Mouse (Mus musculus): ENCODE measurements around the gene Arhgap45. TPM values are rescaled to one million over a fixed set of nuclear protein-coding genes. Genes with fewer than 3 reads are reported as not detected.
A peak's percentile ranks its signal among the peaks of the same experiment; 100 is the strongest.

The Arhgap45 gene
- 5.1 and 5.7 TPM in 2 replicates for polyA plus RNA-seq (2014; fragmentation: Nextera tagmentation; extraction: Ambion mirVana)

DNA sequence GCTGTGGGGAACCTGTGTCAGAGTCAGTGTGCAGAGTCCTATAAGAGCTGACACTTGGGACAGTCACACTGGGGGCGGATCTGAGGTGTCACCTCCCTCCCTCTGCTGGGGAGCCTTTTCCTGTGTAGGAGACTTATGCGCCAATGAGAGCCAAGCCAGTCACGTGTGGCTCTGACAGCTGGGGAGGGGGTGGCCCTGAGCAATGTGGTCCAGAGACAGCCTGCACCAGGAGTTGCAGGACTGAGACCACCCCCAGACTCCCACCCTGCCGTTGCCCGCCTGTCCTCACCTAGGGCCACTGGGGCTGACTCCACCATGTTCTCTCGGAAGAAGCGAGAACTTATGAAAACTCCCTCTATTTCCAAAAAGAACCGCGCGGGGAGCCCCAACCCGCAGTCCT lies at the start of gene Arhgap45:
Arhgap45 (plus strand) TSS at position 143 of the 400 bp plus-strand sequence.
- Histone ChIP-seq H3K36me3 (ENCODE audit: control insufficient read depth, insufficient read depth, low read length) (no peaks in the 10 kb centered on the region), H3K27me3 (ENCODE audit: control insufficient read depth, insufficient read depth, low read length) (peaks cover 21% of the 10 kb centered on the region), H3K4me3 (ENCODE audit: low read depth, low read length) (no peak within 1 kb of the TSS), H3K9me3 (ENCODE audit: control insufficient read depth, low read depth, low read length) (no peaks in the 10 kb centered on the region), H3K4me2 (replicated peaks; ENCODE audit: low read depth, low read length) (no peak within 1 kb of the TSS), H3K9ac (replicated peaks; ENCODE audit: low read depth, low read length) (no peak within 1 kb of the TSS), H3K27ac (ENCODE audit: low read length) (no peak within 1 kb of the TSS), H3K4me1 (ENCODE audit: control insufficient read depth, insufficient read depth, low read length) (peaks cover 22% of the 10 kb centered on the region)
- ATAC-seq (ENCODE audit: insufficient number of reproducible peaks, insufficient read depth, low FRiP score, low read depth) = no peak
- WGBS = 74% methylated on average over 11 of the region's 11 CpGs

GRCm38 (mm10) chr10:79966886-79967400 lies 49.5 kb upstream of the Arhgap45 start:
- WGBS = 94% methylated on average over 5 of the region's 5 CpGs
- Histone ChIP-seq H3K4me2 (replicated peaks; ENCODE audit: low read depth, low read length) (no peak overlapping the region), H3K9ac (replicated peaks; ENCODE audit: low read depth, low read length) (no peak overlapping the region), H3K36me3 (ENCODE audit: control insufficient read depth, insufficient read depth, low read length) (peaks cover 52% of the 10 kb centered on the region), H3K9me3 (ENCODE audit: control insufficient read depth, low read depth, low read length) (no peaks in the 10 kb centered on the region), H3K4me1 (ENCODE audit: control insufficient read depth, insufficient read depth, low read length) (peaks cover 3% of the 10 kb centered on the region; the same call in 1 of the 2 replicates), H3K27me3 (ENCODE audit: control insufficient read depth, insufficient read depth, low read length) (peaks cover 6% of the 10 kb centered on the region; the same call in 1 of the 2 replicates), H3K4me3 (ENCODE audit: low read depth, low read length) (no peak overlapping the region), H3K27ac (ENCODE audit: low read length) (no peak overlapping the region)
- ATAC-seq (ENCODE audit: insufficient number of reproducible peaks, insufficient read depth, low FRiP score, low read depth) = no peak

DNA sequence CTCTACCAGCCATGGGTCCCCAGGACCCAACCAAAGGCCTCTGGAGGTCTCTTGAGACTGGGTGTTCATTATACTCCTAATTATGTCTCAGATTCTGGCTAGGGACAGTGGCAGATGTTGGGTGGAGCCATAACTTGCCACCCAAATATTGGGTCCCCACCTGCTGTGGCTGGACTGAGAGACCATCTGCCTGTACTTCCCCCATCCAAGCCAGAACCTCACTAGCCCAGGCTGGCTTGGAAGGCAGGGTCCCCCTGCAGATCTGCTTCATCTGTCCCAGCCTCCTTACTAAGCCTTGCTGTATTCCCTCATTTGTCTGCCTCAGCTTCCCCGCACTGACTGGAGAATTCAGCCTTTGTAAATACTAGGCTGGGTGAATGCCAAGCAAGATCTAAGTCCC lies 48.3 kb upstream of the Arhgap45 start:
- WGBS = 60% methylated on average over 1 of the region's 1 CpGs
- Histone ChIP-seq H3K4me1 (ENCODE audit: control insufficient read depth, insufficient read depth, low read length) (peaks cover 3% of the 10 kb centered on the region; the same call in 1 of the 2 replicates), H3K9me3 (ENCODE audit: control insufficient read depth, low read depth, low read length) (no peaks in the 10 kb centered on the region), H3K27ac (ENCODE audit: low read length) (no peak overlapping the region), H3K4me3 (ENCODE audit: low read depth, low read length) (no peak overlapping the region), H3K9ac (replicated peaks; ENCODE audit: low read depth, low read length) (no peak overlapping the region), H3K36me3 (ENCODE audit: control insufficient read depth, insufficient read depth, low read length) (peaks cover 45% of the 10 kb centered on the region), H3K27me3 (ENCODE audit: control insufficient read depth, insufficient read depth, low read length) (peaks cover 6% of the 10 kb centered on the region; the same call in 1 of the 2 replicates), H3K4me2 (replicated peaks; ENCODE audit: low read depth, low read length) (no peak overlapping the region)
- ATAC-seq (ENCODE audit: insufficient number of reproducible peaks, insufficient read depth, low FRiP score, low read depth) = no peak

DNA sequence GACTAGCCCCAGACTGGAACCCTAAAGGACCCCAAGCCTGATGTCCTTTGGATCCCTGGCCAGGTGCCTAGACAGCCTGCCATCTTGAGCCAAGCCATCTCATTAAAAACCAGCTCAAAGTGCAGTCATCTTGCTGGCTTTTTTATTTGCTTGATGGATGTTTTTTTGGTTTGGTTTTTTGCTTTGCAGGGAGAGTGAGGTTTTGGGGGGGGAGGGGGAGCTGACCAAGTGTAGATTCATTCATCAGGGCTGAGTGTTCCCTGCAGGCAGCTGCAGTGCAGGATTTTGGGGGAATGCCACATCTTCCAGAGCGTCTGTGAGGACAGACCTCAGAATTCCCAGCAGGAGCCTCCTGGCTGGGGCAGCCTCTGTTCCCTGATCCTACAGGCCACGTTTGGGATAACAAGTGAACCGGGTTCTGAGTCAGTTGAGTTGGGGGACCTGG lies 47.3 kb upstream of the Arhgap45 start:
- no peak overlapping the region for H3K27ac ChIP-seq (ENCODE audit: low read length)
- no peaks in the 10 kb centered on the region for H3K9me3 ChIP-seq (ENCODE audit: control insufficient read depth, low read depth, low read length)
- no peak overlapping the region for H3K4me3 ChIP-seq (ENCODE audit: low read depth, low read length)
- H3K4me1 ChIP-seq (ENCODE audit: control insufficient read depth, insufficient read depth, low read length) = peaks cover 3% of the 10 kb centered on the region; the same call in 1 of the 2 replicates
- H3K4me2 ChIP-seq (replicated peaks; ENCODE audit: low read depth, low read length) = no peak overlapping the region
- peaks cover 6% of the 10 kb centered on the region; the same call in 1 of the 2 replicates for H3K27me3 ChIP-seq (ENCODE audit: control insufficient read depth, insufficient read depth, low read length)
- 13% methylated on average over 3 of the region's 3 CpGs for WGBS
- H3K9ac ChIP-seq (replicated peaks; ENCODE audit: low read depth, low read length) = no peak overlapping the region
- ATAC-seq (ENCODE audit: insufficient number of reproducible peaks, insufficient read depth, low FRiP score, low read depth) = no peak
- peaks cover 40% of the 10 kb centered on the region for H3K36me3 ChIP-seq (ENCODE audit: control insufficient read depth, insufficient read depth, low read length)

DNA sequence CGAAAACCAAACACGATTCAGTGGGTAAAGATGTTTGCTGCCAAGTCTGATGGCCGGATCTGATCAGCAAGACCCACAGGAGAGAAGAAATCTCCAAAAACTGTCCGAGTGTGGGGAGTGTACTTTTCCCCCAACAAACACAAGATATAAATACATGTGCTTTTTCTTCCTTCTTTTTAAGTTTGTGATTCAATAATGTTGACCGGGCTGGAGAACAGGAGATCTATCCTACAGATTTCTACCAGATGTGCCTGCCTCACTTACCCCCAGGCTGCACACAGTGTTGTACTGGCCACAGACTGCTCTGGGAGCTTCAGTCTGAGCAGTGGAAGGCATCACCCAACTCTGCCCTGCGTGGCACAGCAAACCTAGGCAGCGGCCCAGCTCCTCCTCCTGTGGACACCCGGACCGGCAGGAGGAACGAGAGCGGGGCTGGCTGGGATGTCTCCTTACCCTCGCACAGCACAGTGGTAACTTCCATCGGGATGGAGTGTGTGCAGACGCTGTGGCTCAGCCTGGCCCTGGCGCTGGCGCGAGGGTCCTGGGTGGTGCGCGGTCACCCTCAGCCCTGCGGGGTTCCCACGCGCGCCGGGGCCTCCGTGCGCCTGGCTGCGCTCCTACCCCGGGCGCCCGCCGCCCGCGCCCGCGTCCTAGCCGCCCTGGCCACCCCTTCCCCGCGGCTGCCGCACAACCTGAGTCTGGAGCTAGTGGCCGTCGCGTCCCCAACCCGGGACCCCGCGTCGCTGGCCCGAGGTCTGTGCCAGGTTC lies 45.9 kb upstream of the Arhgap45 start, which contains the start of gene Grin3b:
Grin3b (plus strand) TSS at position 301 of the 768 bp plus-strand sequence.
- Histone ChIP-seq H3K4me1 (ENCODE audit: control insufficient read depth, insufficient read depth, low read length) (peaks cover 3% of the 10 kb centered on the region; the same call in 1 of the 2 replicates), H3K27ac (ENCODE audit: low read length) (no peak within 1 kb of the TSS), H3K4me2 (replicated peaks; ENCODE audit: low read depth, low read length) (peak within 1 kb of the TSS; percentile 92), H3K9ac (replicated peaks; ENCODE audit: low read depth, low read length) (peak within 1 kb of the TSS; percentile 42), H3K36me3 (ENCODE audit: control insufficient read depth, insufficient read depth, low read length) (peaks cover 28% of the 10 kb centered on the region), H3K27me3 (ENCODE audit: control insufficient read depth, insufficient read depth, low read length) (peaks cover 6% of the 10 kb centered on the region; the same call in 1 of the 2 replicates), H3K9me3 (ENCODE audit: control insufficient read depth, low read depth, low read length) (no peaks in the 10 kb centered on the region), H3K4me3 (ENCODE audit: low read depth, low read length) (peak within 1 kb of the TSS; percentile 43)
- WGBS = 7% methylated on average over 45 of the region's 47 CpGs
- peak; percentile 11; the same call in 1 of the 2 replicates for ATAC-seq (ENCODE audit: insufficient number of reproducible peaks, insufficient read depth, low FRiP score, low read depth)

DNA sequence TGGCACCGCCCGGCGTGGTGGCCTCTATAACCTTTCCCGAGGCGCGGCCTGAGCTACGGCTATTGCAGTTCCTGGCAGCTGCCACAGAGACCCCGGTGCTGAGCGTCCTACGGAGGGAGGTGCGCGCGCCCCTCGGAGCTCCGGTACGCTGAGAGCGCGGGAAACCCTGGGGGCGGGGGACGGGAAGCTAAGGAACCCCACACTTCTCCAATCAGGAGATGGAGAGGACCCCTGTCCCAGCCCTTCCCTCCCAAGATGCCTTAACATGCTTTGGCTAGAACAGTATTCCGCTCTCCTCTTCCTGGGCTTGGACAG lies 45.3 kb upstream of the Arhgap45 start:
- Histone ChIP-seq H3K9me3 (ENCODE audit: control insufficient read depth, low read depth, low read length) (0 out of 2 replicates have a peak, but pooled peaks cover 2% of the 10 kb centered on the region), H3K4me1 (ENCODE audit: control insufficient read depth, insufficient read depth, low read length) (peaks cover 3% of the 10 kb centered on the region; the same call in 1 of the 2 replicates), H3K4me3 (ENCODE audit: low read depth, low read length) (peak overlapping the region; percentile 43), H3K36me3 (ENCODE audit: control insufficient read depth, insufficient read depth, low read length) (peaks cover 27% of the 10 kb centered on the region), H3K27me3 (ENCODE audit: control insufficient read depth, insufficient read depth, low read length) (peaks cover 6% of the 10 kb centered on the region; the same call in 1 of the 2 replicates), H3K4me2 (replicated peaks; ENCODE audit: low read depth, low read length) (peak overlapping the region; percentile 92), H3K27ac (ENCODE audit: low read length) (no peak overlapping the region), H3K9ac (replicated peaks; ENCODE audit: low read depth, low read length) (peak overlapping the region; percentile 42)
- WGBS = 2% methylated on average over 21 of the region's 21 CpGs
- ATAC-seq (ENCODE audit: insufficient number of reproducible peaks, insufficient read depth, low FRiP score, low read depth) = peak; percentile 3; the same call in 1 of the 2 replicates

DNA sequence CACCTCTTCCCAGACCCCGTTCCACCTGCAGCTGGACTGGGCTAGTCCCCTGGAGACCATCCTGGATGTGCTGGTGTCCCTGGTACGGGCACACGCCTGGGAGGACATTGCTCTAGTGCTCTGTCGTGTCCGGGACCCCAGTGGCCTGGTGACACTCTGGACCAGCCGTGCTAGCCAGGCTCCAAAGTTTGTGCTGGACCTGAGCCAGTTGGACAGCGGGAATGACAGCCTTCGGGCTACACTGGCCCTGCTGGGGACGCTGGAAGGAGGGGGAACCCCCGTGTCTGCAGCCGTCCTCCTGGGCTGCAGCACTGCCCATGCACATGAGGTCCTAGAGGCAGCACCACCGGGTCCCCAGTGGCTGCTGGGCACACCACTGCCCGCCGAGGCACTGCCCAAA lies 43.6 kb upstream of the Arhgap45 start:
- peaks cover 3% of the 10 kb centered on the region; the same call in 1 of the 2 replicates for H3K4me1 ChIP-seq (ENCODE audit: control insufficient read depth, insufficient read depth, low read length)
- H3K27me3 ChIP-seq (ENCODE audit: control insufficient read depth, insufficient read depth, low read length) = peaks cover 6% of the 10 kb centered on the region; the same call in 1 of the 2 replicates
- H3K27ac ChIP-seq (ENCODE audit: low read length) = no peak overlapping the region
- no peak overlapping the region for H3K4me2 ChIP-seq (replicated peaks; ENCODE audit: low read depth, low read length)
- H3K36me3 ChIP-seq (ENCODE audit: control insufficient read depth, insufficient read depth, low read length) = peaks cover 27% of the 10 kb centered on the region
- no peak overlapping the region for H3K9ac ChIP-seq (replicated peaks; ENCODE audit: low read depth, low read length)
- no peak overlapping the region for H3K4me3 ChIP-seq (ENCODE audit: low read depth, low read length)
- no peak for ATAC-seq (ENCODE audit: insufficient number of reproducible peaks, insufficient read depth, low FRiP score, low read depth)
- WGBS = 72% methylated on average over 14 of the region's 14 CpGs
- peaks cover 4% of the 10 kb centered on the region; the same call in 1 of the 2 replicates for H3K9me3 ChIP-seq (ENCODE audit: control insufficient read depth, low read depth, low read length)

DNA sequence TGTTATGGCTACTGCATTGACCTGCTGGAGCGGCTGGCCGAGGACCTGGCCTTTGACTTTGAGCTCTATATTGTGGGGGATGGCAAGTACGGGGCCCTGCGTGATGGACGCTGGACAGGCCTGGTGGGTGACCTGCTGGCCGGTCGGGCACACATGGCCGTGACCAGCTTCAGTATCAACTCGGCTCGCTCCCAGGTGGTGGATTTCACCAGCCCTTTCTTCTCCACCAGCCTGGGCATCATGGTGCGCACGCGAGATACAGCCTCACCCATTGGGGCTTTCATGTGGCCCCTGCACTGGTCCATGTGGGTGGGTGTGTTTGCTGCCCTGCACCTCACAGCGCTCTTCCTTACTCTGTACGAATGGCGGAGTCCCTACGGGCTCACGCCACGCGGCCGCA lies 42.4 kb upstream of the Arhgap45 start:
- Histone ChIP-seq H3K4me2 (replicated peaks; ENCODE audit: low read depth, low read length) (no peak overlapping the region), H3K36me3 (ENCODE audit: control insufficient read depth, insufficient read depth, low read length) (peaks cover 36% of the 10 kb centered on the region), H3K9me3 (ENCODE audit: control insufficient read depth, low read depth, low read length) (peaks cover 4% of the 10 kb centered on the region; the same call in 1 of the 2 replicates), H3K4me1 (ENCODE audit: control insufficient read depth, insufficient read depth, low read length) (peaks cover 3% of the 10 kb centered on the region; the same call in 1 of the 2 replicates), H3K4me3 (ENCODE audit: low read depth, low read length) (no peak overlapping the region), H3K27ac (ENCODE audit: low read length) (no peak overlapping the region), H3K9ac (replicated peaks; ENCODE audit: low read depth, low read length) (no peak overlapping the region), H3K27me3 (ENCODE audit: control insufficient read depth, insufficient read depth, low read length) (peaks cover 6% of the 10 kb centered on the region; the same call in 1 of the 2 replicates)
- 90% methylated on average over 21 of the region's 21 CpGs for WGBS
- no peak for ATAC-seq (ENCODE audit: insufficient number of reproducible peaks, insufficient read depth, low FRiP score, low read depth)

All from stomach, embryonic 14.5 days (tissue).